Mouse (Mus musculus): Measurements from ENCODE around the gene Kcnip1. TPM values are rescaled to one million over a fixed set of nuclear protein-coding genes. Genes with fewer than 3 reads are reported as not detected.
A peak's percentile ranks its signal among the peaks of the same experiment; 100 is the strongest.

Kcnip1 gene
- total RNA-seq, 1 experiment from 2014 or later, result 5.1 TPM

- no peak for DNase-seq
Measured at GRCm38 (mm10) chr11:33756624-33757023, 236.3 kb downstream of the Kcnip1 start.

DNA sequence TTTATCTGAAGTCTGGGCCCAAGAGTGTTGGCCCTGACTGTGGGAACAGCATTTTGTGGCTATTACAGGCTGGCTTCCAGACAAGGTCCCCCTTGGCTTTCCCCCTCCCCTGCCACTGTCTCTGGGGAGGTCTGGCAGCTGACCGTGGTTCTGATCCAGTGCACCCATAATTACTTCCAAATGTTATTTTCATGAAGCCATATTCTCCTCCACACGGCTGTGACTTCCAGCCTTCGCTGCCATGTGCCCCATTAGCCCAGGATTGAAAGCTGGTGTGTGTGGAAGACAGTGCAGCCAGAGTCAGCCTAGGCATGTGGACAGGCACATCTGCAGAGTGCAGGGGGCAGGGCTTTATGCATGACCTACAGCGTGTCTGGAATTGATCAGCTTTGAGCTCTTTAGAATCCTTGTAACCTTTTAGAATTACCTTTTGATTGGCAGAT is 240.5 kb downstream of the Kcnip1 start:
- no peak for DNase-seq

GRCm38 (mm10) chr11:33751503-33751902 is 241.4 kb downstream of the Kcnip1 start:
- DNase-seq, result no peak

DNA sequence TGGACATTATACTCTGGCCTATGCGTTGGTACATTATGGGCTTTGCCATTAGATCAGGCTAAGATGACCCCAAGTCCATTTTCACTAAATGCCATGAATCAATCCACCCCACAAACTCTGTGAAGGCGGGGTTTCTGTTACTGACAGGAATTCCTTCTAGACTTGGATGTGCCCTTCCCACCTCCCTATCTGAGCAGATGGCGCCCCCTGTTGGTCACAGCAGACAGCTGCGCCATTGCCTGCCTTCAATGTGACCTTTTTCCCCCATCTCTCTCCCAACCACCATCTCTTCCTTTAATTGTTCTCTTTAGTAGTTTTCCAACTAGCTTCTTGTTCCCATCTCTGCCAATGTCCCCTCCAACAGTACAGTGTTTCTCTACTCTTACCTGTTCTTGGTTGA is 243.0 kb downstream of the Kcnip1 start:
- DNase-seq, result no peak

DNA sequence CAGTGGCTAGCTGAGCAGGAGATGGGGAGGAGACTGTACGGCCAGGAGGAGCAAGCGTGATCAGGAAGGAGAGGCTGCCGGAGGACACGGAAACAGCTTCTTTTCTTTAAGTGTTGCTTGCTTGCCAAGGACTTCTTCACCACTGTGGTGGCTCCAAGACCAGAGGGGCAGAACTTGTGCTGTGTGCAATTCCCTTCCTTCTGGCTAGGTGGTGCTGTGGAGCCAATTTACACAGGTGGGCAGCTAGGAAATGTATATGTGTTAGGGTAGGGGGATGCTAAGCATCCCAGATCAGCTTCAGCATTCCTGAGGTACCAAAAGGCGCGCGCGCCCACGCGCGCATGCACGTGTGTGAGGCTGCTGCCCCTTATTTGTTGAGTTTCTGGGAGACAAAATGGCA is 243.5 kb downstream of the Kcnip1 start:
- no peak for DNase-seq

- no peak for DNase-seq
Measured at GRCm38 (mm10) chr11:33748754-33749153, 244.2 kb downstream of the Kcnip1 start.

- no peak for DNase-seq
Measured at GRCm38 (mm10) chr11:33747402-33747955, 245.5 kb downstream of the Kcnip1 start.

DNA sequence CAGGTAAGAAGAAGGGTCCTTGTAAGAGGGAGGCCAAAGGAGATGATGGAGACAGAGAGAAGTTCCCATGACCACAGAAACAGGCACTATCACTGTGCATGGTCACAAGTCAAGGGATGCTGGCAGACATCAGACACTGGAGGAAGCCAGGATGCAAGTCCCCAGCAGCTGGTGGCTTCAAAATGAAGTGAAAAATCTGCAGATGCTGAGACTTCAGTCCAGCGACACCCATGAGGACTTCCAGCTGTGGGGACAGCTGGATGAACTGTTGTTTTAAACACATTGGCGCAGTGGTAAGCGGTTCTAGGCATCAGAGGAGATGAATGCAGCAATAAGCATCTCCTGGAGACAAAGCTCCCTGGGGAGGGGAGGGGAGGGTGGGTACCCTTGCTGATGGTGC is 246.6 kb downstream of the Kcnip1 start:
- no peak for DNase-seq

GRCm38 (mm10) chr11:33745821-33746329 is 247.1 kb downstream of the Kcnip1 start:
- DNase-seq, result no peak

GRCm38 (mm10) chr11:33744429-33744828 is 248.5 kb downstream of the Kcnip1 start:
- no peak for DNase-seq

GRCm38 (mm10) chr11:33740187-33740586 is 252.8 kb downstream of the Kcnip1 start:
- DNase-seq, result no peak

DNA sequence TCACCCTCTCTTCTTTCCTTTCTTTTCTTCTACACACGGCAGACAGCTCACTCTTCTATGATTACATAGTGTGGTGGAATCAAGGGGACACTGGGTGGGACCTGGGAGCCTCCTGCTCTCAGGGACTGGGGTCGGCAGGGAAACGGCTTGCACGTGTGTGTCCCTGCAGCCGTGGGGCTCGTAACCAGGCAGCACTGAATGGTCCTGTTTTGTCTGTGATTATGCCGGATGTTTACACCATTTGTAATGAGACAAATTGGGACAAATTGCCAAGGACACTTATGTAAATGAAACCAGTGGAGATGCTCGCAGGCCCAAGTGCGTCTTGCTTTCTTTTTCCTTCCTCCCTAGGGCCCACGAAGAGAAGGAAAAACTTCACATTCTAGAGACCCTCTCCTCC is 256.5 kb downstream of the Kcnip1 start:
- DNase-seq, result no peak

DNA sequence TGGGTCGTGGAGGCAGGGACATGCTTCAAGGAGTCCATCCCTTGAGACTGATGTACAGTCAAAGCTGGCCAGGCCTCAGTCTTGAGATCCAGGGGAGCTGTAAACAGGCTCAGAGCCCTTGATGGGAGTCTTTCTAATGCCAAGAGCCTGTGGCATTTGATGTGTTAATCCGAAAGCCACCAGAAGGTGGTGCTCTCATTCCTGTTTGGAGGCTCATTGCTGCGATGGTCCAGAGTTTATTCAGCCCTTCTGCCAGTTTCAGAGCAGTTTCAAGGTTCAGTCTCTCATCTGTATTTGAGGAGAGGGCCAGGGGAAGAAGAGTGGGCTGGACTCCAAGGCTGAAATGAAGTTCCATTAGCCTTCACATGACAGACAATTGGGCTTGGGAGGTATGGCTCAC is 259.7 kb downstream of the Kcnip1 start:
- DNase-seq, result peak; percentile 68

GRCm38 (mm10) chr11:33732358-33732757 is 260.6 kb downstream of the Kcnip1 start:
- DNase-seq, result no peak

DNA sequence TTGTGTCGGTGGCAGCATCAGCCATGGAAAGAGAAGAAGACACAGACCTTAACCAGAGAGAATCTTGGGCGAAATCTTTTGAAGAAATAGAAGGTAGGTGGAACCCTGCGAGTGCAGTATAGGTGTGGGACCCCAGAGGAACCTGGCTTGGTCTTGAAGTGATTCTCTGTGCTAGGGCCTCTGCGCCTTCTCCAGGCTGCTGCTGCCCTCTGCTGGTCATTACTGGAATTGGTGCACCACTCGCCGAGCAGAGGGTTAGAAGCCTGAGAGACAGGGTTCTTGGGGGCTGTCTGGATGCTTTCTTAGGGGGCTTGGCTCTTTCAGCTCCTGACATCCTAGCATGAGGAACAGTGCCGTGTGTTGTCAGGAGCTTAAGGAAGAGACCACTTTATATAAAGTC is 271.7 kb downstream of the Kcnip1 start:
- peak; percentile 74 for DNase-seq

DNA sequence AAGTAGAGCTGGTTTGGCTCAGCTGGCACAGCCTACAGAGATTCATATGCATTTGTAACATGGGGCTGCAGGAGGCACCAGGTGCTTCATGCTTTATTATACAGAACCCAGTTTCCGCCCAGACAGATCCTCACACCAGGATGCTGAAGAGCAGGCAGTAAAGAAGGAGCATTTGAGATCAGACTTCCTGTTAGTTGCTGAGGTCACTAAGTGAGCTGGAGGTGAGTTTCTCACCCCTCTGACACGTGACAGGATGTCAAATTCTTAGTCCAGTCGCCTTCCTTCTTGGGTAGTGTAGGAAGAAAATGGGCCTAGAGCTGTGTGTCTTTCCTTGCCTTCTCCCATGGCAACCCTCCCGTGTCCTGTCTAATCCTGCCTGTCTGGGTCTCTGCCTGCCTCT is 286.2 kb downstream of the Kcnip1 start:
- DNase-seq, result no peak

GRCm38 (mm10) chr11:33701958-33702459 is 290.9 kb downstream of the Kcnip1 start:
- no peak for DNase-seq

DNA sequence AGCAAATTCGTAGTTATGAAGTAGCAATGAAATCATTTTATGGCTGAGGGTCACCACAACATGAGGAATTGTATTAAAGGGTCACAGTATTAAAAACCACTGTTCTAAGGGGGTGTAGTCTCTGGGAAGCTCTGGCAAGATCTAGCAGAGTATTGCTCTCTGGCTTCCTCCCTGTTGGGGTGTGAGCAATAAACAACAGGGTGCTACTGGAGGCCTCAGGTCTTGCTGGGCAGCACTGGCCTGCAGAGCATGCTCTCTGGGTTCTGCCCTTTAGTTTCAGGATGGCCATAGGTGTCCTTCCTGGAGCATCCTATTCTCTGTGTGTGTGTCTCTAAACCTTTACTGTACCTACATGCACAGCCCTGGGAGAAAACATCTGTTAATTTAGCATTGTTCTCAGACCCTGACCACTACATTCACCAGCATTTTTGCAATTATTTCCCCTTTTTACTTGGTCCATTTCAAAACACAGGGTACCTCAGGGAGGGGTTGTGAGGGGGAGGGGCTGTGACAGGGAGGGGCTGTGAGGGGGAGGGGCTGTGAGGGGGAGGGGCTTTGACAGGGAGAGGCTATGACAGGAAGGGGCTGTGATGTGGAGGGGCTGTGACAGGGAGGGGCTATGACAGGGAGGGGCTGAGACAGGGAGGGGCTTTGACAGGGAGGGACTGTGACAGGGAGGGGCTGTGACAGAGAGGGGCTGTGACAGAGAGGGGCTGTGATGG is 291.6 kb downstream of the Kcnip1 start:
- no peak for DNase-seq

DNA sequence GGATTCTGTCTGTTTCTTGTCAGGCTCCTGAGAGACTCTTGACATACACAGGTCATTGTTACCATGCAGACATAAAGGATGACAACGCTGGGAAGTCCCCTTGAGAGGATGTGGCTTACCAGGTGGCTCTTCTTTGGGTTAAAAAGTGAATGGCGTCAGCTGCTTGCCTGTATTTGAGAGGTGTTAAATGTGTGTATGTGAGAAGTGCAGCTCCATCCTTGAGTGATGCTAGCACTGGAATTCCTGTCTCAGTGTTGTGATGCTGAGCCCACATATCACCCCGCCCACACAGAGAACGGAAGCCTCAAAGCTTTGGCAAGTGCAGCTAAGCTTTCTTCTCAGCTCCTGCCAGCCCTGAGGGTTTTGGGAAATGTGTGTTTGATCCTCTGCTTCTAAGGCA is 292.2 kb downstream of the Kcnip1 start:
- no peak for DNase-seq

DNA sequence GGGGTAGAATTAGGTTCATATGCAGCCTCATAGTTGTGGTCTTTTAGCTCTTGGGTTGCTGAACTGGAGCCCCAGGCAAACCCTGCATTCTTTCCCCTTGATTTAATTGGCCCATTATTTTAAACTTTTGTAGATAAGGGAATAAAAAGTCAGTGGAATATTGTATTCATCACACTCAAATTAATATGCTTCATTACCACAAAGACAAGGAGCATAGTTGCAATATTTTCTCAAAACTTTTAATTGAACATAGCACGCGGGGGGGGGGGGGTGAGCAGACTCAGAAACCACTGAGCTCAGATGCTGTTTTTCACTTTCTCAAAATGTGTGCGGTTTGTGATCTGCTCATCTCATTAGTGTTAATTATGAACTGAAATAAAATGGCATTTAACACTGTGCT is 302.8 kb downstream of the Kcnip1 start:
- DNase-seq, result no peak

DNA sequence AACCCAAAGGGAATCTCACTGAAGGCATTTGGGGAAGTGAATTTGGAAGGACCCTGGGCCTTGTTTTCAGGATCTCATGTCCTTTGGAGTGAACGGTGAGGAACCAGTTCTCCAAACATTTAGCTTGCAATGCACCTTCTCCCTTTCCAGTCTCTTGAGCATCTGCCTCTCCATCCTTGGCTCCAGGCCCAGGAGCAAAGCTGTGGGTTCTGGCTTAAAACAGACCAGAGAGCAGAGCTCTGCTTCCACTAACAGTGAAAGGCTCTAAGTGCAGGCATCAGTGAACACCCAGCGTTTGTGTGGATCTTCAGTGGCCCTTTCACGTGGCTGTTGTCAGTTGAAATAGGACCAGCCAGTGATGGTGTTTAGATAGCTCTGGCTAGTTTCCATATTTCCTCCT is 307.0 kb downstream of the Kcnip1 start:
- no peak for DNase-seq

DNA sequence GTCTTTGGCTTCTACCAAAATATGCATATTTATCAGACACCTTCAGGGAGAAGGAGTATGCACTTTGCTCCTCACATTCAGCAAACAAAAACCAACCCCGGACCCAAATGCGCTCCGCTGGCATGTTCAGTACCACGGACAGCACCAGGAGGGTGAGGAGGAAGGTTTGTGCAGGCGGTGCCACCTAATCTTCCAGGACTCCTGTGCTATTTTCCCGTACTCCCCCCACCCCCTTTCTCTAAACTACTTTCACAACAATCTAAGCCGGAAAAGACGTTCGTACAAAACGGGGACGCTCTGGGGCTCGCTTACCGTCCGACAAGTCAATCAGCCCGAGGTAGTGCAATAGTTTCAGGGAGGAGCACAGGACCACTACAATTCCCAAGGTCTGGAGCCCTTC is 312.8 kb downstream of the Kcnip1 start:
- DNase-seq, result peak; percentile 73

DNA sequence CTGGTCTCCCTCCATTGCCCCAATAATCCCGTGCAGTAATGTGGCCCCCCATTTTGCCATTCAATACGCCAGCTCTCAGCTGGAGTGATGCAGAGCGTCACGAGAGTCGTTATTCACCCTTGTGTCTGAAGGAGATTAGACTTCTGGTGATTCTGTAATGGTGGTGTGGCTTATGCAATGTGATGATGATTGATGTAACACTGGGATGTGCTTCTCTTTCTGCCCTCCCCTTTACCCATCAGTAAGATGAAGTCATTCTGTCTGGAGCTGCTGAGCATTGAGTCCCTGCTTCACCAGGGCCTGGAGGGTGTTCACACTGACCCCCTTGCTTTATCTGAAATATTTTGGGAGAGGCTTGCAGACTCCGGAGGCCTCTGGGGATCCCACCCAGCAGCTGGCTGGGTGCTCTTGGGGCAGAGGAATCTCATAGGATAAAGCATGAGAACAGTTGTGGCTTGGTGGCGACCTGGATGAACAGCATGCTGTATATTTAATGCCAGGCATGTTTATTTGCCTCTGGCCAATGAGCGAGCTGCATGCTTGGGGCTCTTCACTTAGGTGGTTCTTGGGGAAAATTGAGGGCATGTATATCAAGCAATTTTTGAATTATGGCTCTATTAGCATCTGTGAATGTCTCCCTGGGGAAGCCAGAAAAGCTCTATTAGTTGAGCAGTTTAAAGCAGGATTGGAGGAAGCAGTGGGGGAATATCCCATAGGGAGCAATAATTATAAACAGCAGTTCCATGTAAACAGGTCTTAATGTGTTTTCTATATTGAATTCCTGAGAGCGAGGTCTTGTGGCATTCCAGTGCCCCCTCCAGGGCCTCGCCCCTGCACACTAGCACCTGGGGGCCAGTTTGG is 322.6 kb downstream of the Kcnip1 start:
- DNase-seq, result no peak

Measured in adrenal gland, postnatal 14 days (tissue).